Mouse (Mus musculus) NIH3T3 (cell line): ENCODE data around the gene Rab31.

Experiments
- DNase-seq: peaks from one replicate; pipeline ENCODE4 v3.0.0-alpha.2; 2012; ENCODE audit warnings: low read depth

Rab31 gene

GRCm38 (mm10) chr17:65666388-65667161, 106.0 kb downstream of the Rab31 start:
- no peak for DNase-seq

GRCm38 (mm10) chr17:65665786-65666387, 106.7 kb downstream of the Rab31 start:
- DNase-seq = no peak

- peak; percentile 26 for DNase-seq
Observed at GRCm38 (mm10) chr17:65663329-65664078, 109.0 kb downstream of the Rab31 start.

GRCm38 (mm10) chr17:65662662-65663061, 109.9 kb downstream of the Rab31 start:
- peak; percentile 22 for DNase-seq

GRCm38 (mm10) chr17:65658416-65658815, 114.1 kb downstream of the Rab31 start:
- peak; percentile 71 for DNase-seq

- DNase-seq = no peak
Observed at GRCm38 (mm10) chr17:65657958-65658357, 114.6 kb downstream of the Rab31 start.

- no peak for DNase-seq
Observed at GRCm38 (mm10) chr17:65656731-65657130, 115.8 kb downstream of the Rab31 start.

GRCm38 (mm10) chr17:65656076-65656475, 116.5 kb downstream of the Rab31 start:
- DNase-seq = no peak

- no peak for DNase-seq
Observed at GRCm38 (mm10) chr17:65655608-65656007, 116.9 kb downstream of the Rab31 start.

- no peak for DNase-seq
Observed at GRCm38 (mm10) chr17:65650598-65650997, 122.0 kb downstream of the Rab31 start.

GRCm38 (mm10) chr17:65649175-65649493, 123.4 kb downstream of the Rab31 start:
- no peak for DNase-seq

- DNase-seq = no peak
Observed at GRCm38 (mm10) chr17:65648371-65649174, 124.0 kb downstream of the Rab31 start.

GRCm38 (mm10) chr17:65647961-65648360, 124.6 kb downstream of the Rab31 start:
- DNase-seq = no peak

GRCm38 (mm10) chr17:65647226-65647625, 125.3 kb downstream of the Rab31 start:
- no peak for DNase-seq

GRCm38 (mm10) chr17:65643579-65643978, 129.0 kb downstream of the Rab31 start:
- DNase-seq = no peak

GRCm38 (mm10) chr17:65643051-65643521, 129.5 kb downstream of the Rab31 start:
- peak; percentile 73 for DNase-seq

- DNase-seq = no peak
Observed at GRCm38 (mm10) chr17:65642578-65642991, 130.0 kb downstream of the Rab31 start.

GRCm38 (mm10) chr17:65641734-65642218, 130.8 kb downstream of the Rab31 start, which contains the start of gene Txndc2:
Gene Txndc2, minus strand, starts transcription at chr17:65642168.
- no peak for DNase-seq

- no peak for DNase-seq
Observed at GRCm38 (mm10) chr17:65639144-65639543, 133.4 kb downstream of the Rab31 start.

- DNase-seq = no peak
Observed at GRCm38 (mm10) chr17:65635715-65636360, 136.7 kb downstream of the Rab31 start.

GRCm38 (mm10) chr17:65629943-65630342, 142.6 kb downstream of the Rab31 start:
- peak; percentile 76 for DNase-seq
